Mouse (Mus musculus) midbrain, embryonic 14.5 days (tissue): ENCODE data around the gene Xiap. TPM values are rescaled to one million over a fixed set of nuclear protein-coding genes. Genes with fewer than 3 reads are reported as not detected.
A peak's percentile ranks its signal among the peaks of the same experiment; 100 is the strongest.

ENCODE experiments used
- ATAC-seq: fragments of 200-750 bp; cut with Nextera tagmentation; 2 replicates; pipeline ENCODE4 v1.8.0; 2017; ENCODE audit warnings: moderate number of reproducible peaks, moderate library complexity; ENCODE audit not compliant: low FRiP score, low TSS enrichment
- DNase-seq: peaks from one replicate; pipeline ENCODE4 v3.0.0-alpha.2; 2015
- H3K27ac ChIP-seq: fragments of 300-500 bp; sonication (generic); replicated peaks from 2 replicates; pipeline ENCODE4 v1.5.1; 2014; ENCODE audit warnings: mild to moderate bottlenecking, low read depth, low read length, moderate library complexity
- H3K27me3 ChIP-seq: fragments of 300-500 bp; sonication (generic); 2 replicates; pipeline ENCODE4 v1.6.1; 2014; ENCODE audit warnings: low read length, control low read depth, mixed read lengths; ENCODE audit not compliant: control insufficient read depth, insufficient read depth
- H3K36me3 ChIP-seq: fragments of 300-500 bp; sonication (generic); 2 replicates; pipeline ENCODE4 v1.6.1; 2014; ENCODE audit warnings: low read length, control low read depth; ENCODE audit not compliant: control insufficient read depth, insufficient read depth
- H3K4me1 ChIP-seq: fragments of 300-500 bp; sonication (generic); 2 replicates; pipeline ENCODE4 v1.6.1; 2014; ENCODE audit warnings: mild to moderate bottlenecking, antibody characterized with exemption, low read length, control low read depth; ENCODE audit not compliant: control insufficient read depth, insufficient read depth
- H3K4me2 ChIP-seq: fragments of 300-500 bp; sonication (generic); 2 replicates; pipeline ENCODE4 v1.6.1; 2014; ENCODE audit warnings: mild to moderate bottlenecking, low read length, moderate library complexity
- H3K4me3 ChIP-seq: fragments of 300-500 bp; sonication (generic); replicated peaks from 2 replicates; pipeline ENCODE4 v1.5.1; 2014; ENCODE audit warnings: low read depth, low read length
- H3K9ac ChIP-seq: fragments of 300-500 bp; sonication (generic); replicated peaks from 2 replicates; pipeline ENCODE4 v1.6.1; 2014; ENCODE audit warnings: mild to moderate bottlenecking, low read length, moderate library complexity
- H3K9me3 ChIP-seq: fragments of 300-500 bp; sonication (generic); 2 replicates; pipeline ENCODE4 v1.6.1; 2016; ENCODE audit warnings: low read length, control low read depth, mixed read lengths; ENCODE audit not compliant: control insufficient read depth
- WGBS: fragments of 180-500 bp; shearing (Covaris S2); extraction: QIAGEN DNeasy Blood & Tissue Kit; methylation state at CpG from one replicate; pipeline ENCODE4 v1.1.7; 2014; 5-methylcytosine and 5-hydroxymethylcytosine counted together
- polyA plus RNA-seq: library from polyadenylated mRNA; unstranded; fragments of >200 nt; fragmentation: Nextera tagmentation; extraction: Ambion mirVana; gene quantifications from 2 replicates; pipeline ENCODE4 v1.2.1, GENCODE M21; 2014

Xiap gene
- polyA plus RNA-seq, 1 experiment from 2014 or later, result 17.6 TPM

GRCm38 (mm10) chrX:42033111-42033693 lies 26.3 kb upstream of the Xiap start:
- ATAC-seq (peak; percentile 62; the same call in 1 of the 2 replicates), DNase-seq (peak; percentile 76)
- Histone ChIP-seq H3K4me2 (peak overlapping the region; percentile 21; the same call in 1 of the 2 replicates), H3K4me1 (no peaks in the 10 kb centered on the region), H3K9ac (no peak overlapping the region), H3K4me3 (no peak overlapping the region), H3K27me3 (no peaks in the 10 kb centered on the region), H3K36me3 (no peaks in the 10 kb centered on the region), H3K27ac (no peak overlapping the region), H3K9me3 (no peaks in the 10 kb centered on the region)
- 36% methylated on average over 8 of the region's 8 CpGs for WGBS

- H3K9me3 ChIP-seq, result no peaks in the 10 kb centered on the region
- no peak overlapping the region for H3K27ac ChIP-seq
- no peak overlapping the region for H3K4me3 ChIP-seq
- H3K9ac ChIP-seq, result no peak overlapping the region
- H3K36me3 ChIP-seq, result no peaks in the 10 kb centered on the region
- H3K27me3 ChIP-seq, result no peaks in the 10 kb centered on the region
- DNase-seq (peak; percentile 10), ATAC-seq (no peak)
- no peaks in the 10 kb centered on the region for H3K4me1 ChIP-seq
- no peak overlapping the region for H3K4me2 ChIP-seq
- WGBS, result 45% methylated on average over 7 of the region's 7 CpGs
Observed at GRCm38 (mm10) chrX:42033911-42034310, 25.6 kb upstream of the Xiap start.

- Histone ChIP-seq H3K4me1 (no peaks in the 10 kb centered on the region), H3K9me3 (no peaks in the 10 kb centered on the region), H3K4me2 (no peak overlapping the region), H3K4me3 (no peak overlapping the region), H3K36me3 (no peaks in the 10 kb centered on the region), H3K9ac (no peak overlapping the region), H3K27ac (no peak overlapping the region), H3K27me3 (no peaks in the 10 kb centered on the region)
- ATAC-seq, result no peak
- WGBS, result 72% methylated on average over 5 of the region's 6 CpGs
- DNase-seq, result no peak
Observed at GRCm38 (mm10) chrX:42039481-42039880, 20.0 kb upstream of the Xiap start.

GRCm38 (mm10) chrX:42044935-42045334 lies 14.5 kb upstream of the Xiap start:
- H3K9me3 ChIP-seq, result no peaks in the 10 kb centered on the region
- H3K27ac ChIP-seq, result no peak overlapping the region
- WGBS, result 86% methylated on average over 7 of the region's 7 CpGs
- ATAC-seq, result no peak
- no peak overlapping the region for H3K4me3 ChIP-seq
- H3K9ac ChIP-seq, result no peak overlapping the region
- no peaks in the 10 kb centered on the region for H3K27me3 ChIP-seq
- H3K36me3 ChIP-seq, result no peaks in the 10 kb centered on the region
- DNase-seq, result no peak
- H3K4me2 ChIP-seq, result no peak overlapping the region
- H3K4me1 ChIP-seq, result no peaks in the 10 kb centered on the region

GRCm38 (mm10) chrX:42050652-42051643 lies 8.5 kb upstream of the Xiap start:
- no peaks in the 10 kb centered on the region for H3K36me3 ChIP-seq
- no peaks in the 10 kb centered on the region for H3K27me3 ChIP-seq
- ATAC-seq, result no peak
- no peak overlapping the region for H3K4me3 ChIP-seq
- 84% methylated on average over 5 of the region's 5 CpGs for WGBS
- no peak overlapping the region for H3K27ac ChIP-seq
- DNase-seq, result no peak
- no peak overlapping the region for H3K4me2 ChIP-seq
- H3K4me1 ChIP-seq, result no peaks in the 10 kb centered on the region
- H3K9me3 ChIP-seq, result no peaks in the 10 kb centered on the region
- no peak overlapping the region for H3K9ac ChIP-seq

DNA sequence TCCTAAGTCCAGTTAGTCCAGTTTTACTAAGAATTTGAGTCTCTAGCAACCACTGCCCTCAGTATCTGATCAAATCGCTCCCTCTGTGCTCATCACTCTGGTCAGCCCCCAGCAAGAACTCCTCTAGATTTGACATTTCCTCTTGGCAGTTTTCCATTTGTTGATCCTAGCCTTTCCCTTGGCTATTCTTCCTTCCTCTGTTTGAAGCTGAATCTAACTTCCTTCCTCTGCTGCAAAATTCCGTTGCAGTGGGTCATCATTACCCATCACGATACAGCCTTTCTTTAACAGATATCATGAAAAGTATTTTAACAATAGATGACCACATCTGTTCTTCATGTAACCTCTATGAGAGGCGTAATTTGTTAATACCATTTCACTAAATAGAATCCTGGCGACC lies 2.5 kb upstream of the Xiap start:
- Histone ChIP-seq H3K9ac (no peak overlapping the region), H3K9me3 (no peaks in the 10 kb centered on the region), H3K27ac (no peak overlapping the region), H3K27me3 (no peaks in the 10 kb centered on the region), H3K4me2 (no peak overlapping the region), H3K4me1 (no peaks in the 10 kb centered on the region), H3K36me3 (no peaks in the 10 kb centered on the region), H3K4me3 (no peak overlapping the region)
- no peak for ATAC-seq
- 82% methylated on average over 5 of the region's 5 CpGs for WGBS
- DNase-seq, result no peak

- DNase-seq, result no peak
- no peak overlapping the region for H3K4me3 ChIP-seq
- H3K9ac ChIP-seq, result no peak overlapping the region
- no peaks in the 10 kb centered on the region for H3K4me1 ChIP-seq
- 93% methylated on average over 4 of the region's 4 CpGs for WGBS
- ATAC-seq, result no peak
- no peak overlapping the region for H3K27ac ChIP-seq
- H3K27me3 ChIP-seq, result no peaks in the 10 kb centered on the region
- H3K4me2 ChIP-seq, result no peak overlapping the region
- H3K9me3 ChIP-seq, result no peaks in the 10 kb centered on the region
- no peaks in the 10 kb centered on the region for H3K36me3 ChIP-seq
Observed at GRCm38 (mm10) chrX:42057873-42058272, 1.6 kb upstream of the Xiap start.

DNA sequence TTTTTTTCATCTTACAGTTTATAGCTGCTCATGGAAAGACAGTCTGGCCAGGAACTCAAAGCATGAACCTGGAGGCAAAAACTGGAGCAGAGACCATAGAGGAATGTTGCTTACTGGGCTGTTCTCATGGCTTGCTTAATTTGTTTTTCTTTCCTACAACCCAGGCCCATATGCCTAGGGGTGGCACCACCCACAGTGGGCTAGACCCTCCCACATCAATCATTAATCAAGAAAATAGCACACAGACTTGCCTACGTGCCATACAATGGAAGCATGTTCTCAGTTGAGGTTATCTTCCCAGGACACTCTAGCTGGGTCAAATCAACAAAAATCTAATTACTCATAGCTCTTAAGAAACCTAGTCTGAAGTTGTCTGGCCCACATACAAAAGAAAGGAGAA lies 4.1 kb downstream of the Xiap start:
- no peak overlapping the region for H3K4me2 ChIP-seq
- H3K27me3 ChIP-seq, result no peaks in the 10 kb centered on the region
- WGBS, result 87% methylated on average over 1 of the region's 1 CpGs
- H3K9ac ChIP-seq, result no peak overlapping the region
- no peak for ATAC-seq
- no peak overlapping the region for H3K4me3 ChIP-seq
- no peak overlapping the region for H3K27ac ChIP-seq
- no peak for DNase-seq
- H3K36me3 ChIP-seq, result no peaks in the 10 kb centered on the region
- H3K9me3 ChIP-seq, result no peaks in the 10 kb centered on the region
- no peaks in the 10 kb centered on the region for H3K4me1 ChIP-seq

GRCm38 (mm10) chrX:42065086-42065485 lies 5.6 kb downstream of the Xiap start:
- Histone ChIP-seq H3K4me1 (no peaks in the 10 kb centered on the region), H3K9me3 (no peaks in the 10 kb centered on the region), H3K27ac (no peak overlapping the region), H3K4me2 (no peak overlapping the region), H3K4me3 (no peak overlapping the region), H3K27me3 (no peaks in the 10 kb centered on the region), H3K36me3 (no peaks in the 10 kb centered on the region), H3K9ac (no peak overlapping the region)
- DNase-seq, result no peak
- no peak for ATAC-seq
- 83% methylated on average over 6 of the region's 6 CpGs for WGBS
